ENCODE assay signal across 9 mouse cellular contexts in genomic region chr8:78004891-78005290, GRCm38 (mm10).
"Had no signal": no experiment of that assay in that cellular context is flagged by ENCODE, and none has a peak within 500 bp of the region (broad histone marks: within the 10 kb centered on the region; RNA-seq: fewer than 3 reads in every experiment).

No protein-coding gene starts in this region.

- H3K9me3 ChIP-seq: intestine, embryonic 15.5 days; limb, embryonic 15.5 days; liver, embryonic 12.5 days; megakaryocyte, embryonic 14.5 days; midbrain, embryonic 15.5 days; neural tube, embryonic 13.5 days; stomach, embryonic 15.5 days had no signal

- H3K27me3 ChIP-seq: intestine, embryonic 15.5 days; limb, embryonic 15.5 days; liver, embryonic 12.5 days; midbrain, embryonic 15.5 days; neural tube, embryonic 13.5 days; stomach, embryonic 15.5 days had no signal

- H3K4me1 ChIP-seq: megakaryocyte, embryonic 14.5 days; midbrain, embryonic 15.5 days; neural tube, embryonic 13.5 days had no signal

- ATAC-seq: liver, embryonic 12.5 days had no signal

- H3K4me2 ChIP-seq: intestine, embryonic 15.5 days; limb, embryonic 15.5 days; liver, embryonic 12.5 days; lung, embryonic 14.5 days; midbrain, embryonic 11.5 days; midbrain, embryonic 15.5 days; neural tube, embryonic 13.5 days; stomach, embryonic 15.5 days had no signal

- H3K27ac ChIP-seq: intestine, embryonic 15.5 days; limb, embryonic 15.5 days; liver, embryonic 12.5 days; midbrain, embryonic 15.5 days; neural tube, embryonic 13.5 days; stomach, embryonic 15.5 days had no signal

- H3K4me3 ChIP-seq: intestine, embryonic 15.5 days; limb, embryonic 15.5 days; liver, embryonic 12.5 days; megakaryocyte, embryonic 14.5 days; midbrain, embryonic 15.5 days; neural tube, embryonic 13.5 days; stomach, embryonic 15.5 days had no signal

- H3K36me3 ChIP-seq: intestine, embryonic 15.5 days; limb, embryonic 15.5 days; liver, embryonic 12.5 days; midbrain, embryonic 15.5 days; neural tube, embryonic 13.5 days; stomach, embryonic 15.5 days had no signal

- H3K9ac ChIP-seq: intestine, embryonic 15.5 days; limb, embryonic 15.5 days; liver, embryonic 12.5 days; lung, embryonic 14.5 days; midbrain, embryonic 15.5 days; neural tube, embryonic 13.5 days; stomach, embryonic 15.5 days had no signal
